Mouse (Mus musculus): ENCODE measurements around the gene Ankrd40. TPM values are rescaled to one million over a fixed set of nuclear protein-coding genes. Genes with fewer than 3 reads are reported as not detected.

Gene Ankrd40
- total and polyA plus RNA-seq, 3 experiments, result 254 to 287 (median 285) TPM

DNA sequence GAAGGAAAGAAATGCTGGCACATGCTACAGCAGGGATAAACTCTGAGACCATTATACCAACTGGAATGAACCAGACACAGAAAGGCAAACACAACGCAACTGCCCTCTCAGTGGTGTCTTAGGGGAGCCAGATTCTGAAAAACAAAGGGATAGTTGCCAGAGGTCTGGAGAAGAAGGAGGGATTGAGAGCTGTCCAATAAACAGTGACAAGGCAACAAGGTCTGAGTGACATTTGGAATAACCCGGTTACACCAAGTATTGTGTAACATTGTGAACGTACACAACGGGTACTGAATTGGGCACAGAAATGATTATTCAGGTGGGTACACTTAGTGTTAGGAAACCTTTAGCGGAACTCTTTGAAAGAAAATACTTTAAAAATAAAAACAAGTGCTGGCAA is 34.3 kb downstream of the Ankrd40 start:
- H3K27me3 ChIP-seq (ENCODE audit: control insufficient read depth, insufficient read depth, low read length), result no peaks in the 10 kb centered on the region
- no peak for DNase-seq
- H3K79me2 ChIP-seq (replicated peaks; ENCODE audit: control insufficient read depth, insufficient read depth, low read length), result no peaks in the 10 kb centered on the region
- no peak overlapping the region for H3K9ac ChIP-seq (ENCODE audit: low read depth, low read length)
- 89% methylated on average over 5 of the region's 5 CpGs for WGBS
- no peak overlapping the region for H3K4me3 ChIP-seq
- intact Hi-C loops (cut with DNase I), result no loop called here
- TF ChIP-seq POLR2A (IDR thresholded peaks at IDR 0.05; ENCODE audit: insufficient read depth, low read depth, low read length) (no peak), CTCF (IDR thresholded peaks at IDR 0.05) (no peak), EP300 (IDR thresholded peaks at IDR 0.05; ENCODE audit: insufficient read depth, low read depth, low read length) (no peak)
- H3K4me1 ChIP-seq (ENCODE audit: control insufficient read depth, insufficient read depth, low read length), result no peaks in the 10 kb centered on the region
- no peak overlapping the region for H3K27ac ChIP-seq
- no peaks in the 10 kb centered on the region for H3K36me3 ChIP-seq (ENCODE audit: control insufficient read depth, insufficient read depth, low read length)

DNA sequence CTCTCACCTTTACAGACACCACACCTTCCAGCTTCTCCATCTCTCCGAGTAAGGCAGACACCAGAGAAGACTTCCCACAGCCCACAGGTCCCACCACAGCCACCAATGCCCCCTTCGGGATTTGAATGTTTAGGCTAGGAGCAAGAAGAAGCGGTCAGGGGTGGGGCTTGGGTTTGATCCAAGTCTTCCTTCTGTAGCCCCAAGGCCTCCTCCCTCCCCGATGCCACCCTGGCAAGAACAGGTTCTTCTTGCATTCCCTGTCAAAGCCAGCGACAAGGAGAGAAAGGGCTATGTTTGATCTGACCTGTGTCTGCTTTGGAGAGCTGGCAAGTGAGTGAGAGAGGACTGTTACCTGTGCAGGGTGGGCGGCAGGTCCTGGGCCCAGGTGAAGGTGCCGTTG is 35.9 kb downstream of the Ankrd40 start:
- TF ChIP-seq CTCF (IDR thresholded peaks at IDR 0.05) (no peak), POLR2A (IDR thresholded peaks at IDR 0.05; ENCODE audit: insufficient read depth, low read depth, low read length) (no peak), EP300 (IDR thresholded peaks at IDR 0.05; ENCODE audit: insufficient read depth, low read depth, low read length) (no peak)
- no peaks in the 10 kb centered on the region for H3K36me3 ChIP-seq (ENCODE audit: control insufficient read depth, insufficient read depth, low read length)
- no peaks in the 10 kb centered on the region for H3K27me3 ChIP-seq (ENCODE audit: control insufficient read depth, insufficient read depth, low read length)
- intact Hi-C loops (cut with DNase I), result no loop called here
- no peak overlapping the region for H3K9ac ChIP-seq (ENCODE audit: low read depth, low read length)
- no peak overlapping the region for H3K27ac ChIP-seq
- H3K4me1 ChIP-seq (ENCODE audit: control insufficient read depth, insufficient read depth, low read length), result no peaks in the 10 kb centered on the region
- no peaks in the 10 kb centered on the region for H3K79me2 ChIP-seq (replicated peaks; ENCODE audit: control insufficient read depth, insufficient read depth, low read length)
- no peak overlapping the region for H3K4me3 ChIP-seq
- no peak for DNase-seq
- 77% methylated on average over 7 of the region's 7 CpGs for WGBS

DNA sequence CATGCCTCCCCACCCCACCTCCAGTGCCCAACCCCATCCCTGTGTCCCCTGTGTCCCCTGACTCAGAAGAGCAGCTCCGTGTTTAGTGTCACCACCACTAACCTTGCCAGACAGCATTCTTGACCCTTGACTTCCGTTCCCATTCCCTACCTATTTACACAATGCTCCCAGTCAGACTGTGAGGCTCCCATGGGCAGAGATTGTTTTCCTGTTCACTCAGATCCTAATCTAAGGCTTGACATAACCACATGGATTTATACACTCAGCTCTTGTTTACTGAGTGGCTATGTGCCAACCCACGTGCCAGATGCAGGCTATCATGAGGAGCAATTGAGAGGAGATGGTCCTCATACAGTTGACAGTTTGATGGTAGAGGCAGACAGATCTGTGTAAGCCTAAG is 37.5 kb downstream of the Ankrd40 start:
- H3K27me3 ChIP-seq (ENCODE audit: control insufficient read depth, insufficient read depth, low read length), result no peaks in the 10 kb centered on the region
- no peak overlapping the region for H3K4me3 ChIP-seq
- no peak for TF ChIP-seq POLR2A (IDR thresholded peaks at IDR 0.05; ENCODE audit: insufficient read depth, low read depth, low read length)
- TF ChIP-seq EP300 (IDR thresholded peaks at IDR 0.05; ENCODE audit: insufficient read depth, low read depth, low read length), result no peak
- TF ChIP-seq CTCF (IDR thresholded peaks at IDR 0.05), result no peak
- no peaks in the 10 kb centered on the region for H3K4me1 ChIP-seq (ENCODE audit: control insufficient read depth, insufficient read depth, low read length)
- intact Hi-C loops (cut with DNase I), result no loop called here
- H3K27ac ChIP-seq, result no peak overlapping the region
- H3K36me3 ChIP-seq (ENCODE audit: control insufficient read depth, insufficient read depth, low read length), result no peaks in the 10 kb centered on the region
- H3K9ac ChIP-seq (ENCODE audit: low read depth, low read length), result no peak overlapping the region
- H3K79me2 ChIP-seq (replicated peaks; ENCODE audit: control insufficient read depth, insufficient read depth, low read length), result no peaks in the 10 kb centered on the region
- no peak for DNase-seq
- 43% methylated on average over 3 of the region's 3 CpGs for WGBS

DNA sequence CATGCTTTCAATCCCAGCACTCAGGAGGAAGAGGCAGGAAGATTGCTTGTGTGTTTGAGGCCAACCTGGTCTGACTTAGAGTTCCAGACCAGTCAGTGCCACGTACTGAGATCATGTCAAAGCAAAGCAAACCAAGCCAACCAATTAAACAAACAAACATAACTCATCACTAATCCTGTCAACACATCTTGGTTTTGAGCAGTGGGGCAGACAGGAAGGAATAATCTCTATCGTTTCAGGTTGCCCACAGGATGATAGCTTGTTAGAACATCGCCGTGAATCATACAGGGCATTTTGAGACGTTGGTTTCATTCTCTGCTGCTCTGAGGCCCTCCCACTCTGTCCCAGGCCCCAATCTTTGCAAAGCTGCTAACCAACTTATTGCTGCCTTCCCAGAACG is 42.2 kb downstream of the Ankrd40 start:
- TF ChIP-seq EP300 (IDR thresholded peaks at IDR 0.05; ENCODE audit: insufficient read depth, low read depth, low read length) (no peak), CTCF (IDR thresholded peaks at IDR 0.05) (no peak), POLR2A (IDR thresholded peaks at IDR 0.05; ENCODE audit: insufficient read depth, low read depth, low read length) (no peak)
- Histone ChIP-seq H3K27me3 (ENCODE audit: control insufficient read depth, insufficient read depth, low read length) (no peaks in the 10 kb centered on the region), H3K4me1 (ENCODE audit: control insufficient read depth, insufficient read depth, low read length) (no peaks in the 10 kb centered on the region), H3K36me3 (ENCODE audit: control insufficient read depth, insufficient read depth, low read length) (no peaks in the 10 kb centered on the region), H3K9ac (ENCODE audit: low read depth, low read length) (no peak overlapping the region), H3K27ac (no peak overlapping the region), H3K79me2 (replicated peaks; ENCODE audit: control insufficient read depth, insufficient read depth, low read length) (no peaks in the 10 kb centered on the region), H3K4me3 (no peak overlapping the region)
- no peak for DNase-seq
- intact Hi-C loops (cut with DNase I), result no loop called here
- 79% methylated on average over 6 of the region's 6 CpGs for WGBS

DNA sequence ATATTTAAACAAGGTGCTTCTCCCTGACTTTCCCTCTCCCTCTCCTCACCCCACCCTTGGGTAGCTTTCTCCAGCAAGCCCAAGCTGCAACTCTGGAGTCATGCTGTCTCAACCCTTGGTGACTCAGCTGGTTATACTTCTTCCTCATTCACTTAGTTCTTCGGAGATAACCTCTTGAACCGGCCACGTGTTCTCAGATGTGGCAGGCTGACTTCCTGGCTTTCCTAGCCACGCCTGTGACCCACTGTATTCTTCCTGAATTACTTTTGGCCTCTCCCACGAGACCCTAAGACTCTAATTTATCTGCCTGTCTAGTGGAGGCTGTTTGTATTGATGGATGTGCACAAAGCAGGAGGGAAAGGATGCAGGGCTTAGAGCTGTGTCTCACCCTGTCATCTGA is 43.0 kb downstream of the Ankrd40 start:
- H3K27ac ChIP-seq, result no peak overlapping the region
- H3K4me1 ChIP-seq (ENCODE audit: control insufficient read depth, insufficient read depth, low read length), result no peaks in the 10 kb centered on the region
- TF ChIP-seq POLR2A (IDR thresholded peaks at IDR 0.05; ENCODE audit: insufficient read depth, low read depth, low read length) (no peak), CTCF (IDR thresholded peaks at IDR 0.05) (no peak), EP300 (IDR thresholded peaks at IDR 0.05; ENCODE audit: insufficient read depth, low read depth, low read length) (no peak)
- H3K27me3 ChIP-seq (ENCODE audit: control insufficient read depth, insufficient read depth, low read length), result no peaks in the 10 kb centered on the region
- no peak for DNase-seq
- no peaks in the 10 kb centered on the region for H3K36me3 ChIP-seq (ENCODE audit: control insufficient read depth, insufficient read depth, low read length)
- H3K9ac ChIP-seq (ENCODE audit: low read depth, low read length), result no peak overlapping the region
- H3K79me2 ChIP-seq (replicated peaks; ENCODE audit: control insufficient read depth, insufficient read depth, low read length), result no peaks in the 10 kb centered on the region
- WGBS, result 24% methylated on average over 5 of the region's 5 CpGs
- no peak overlapping the region for H3K4me3 ChIP-seq
- intact Hi-C loops (cut with DNase I), result no loop called here

DNA sequence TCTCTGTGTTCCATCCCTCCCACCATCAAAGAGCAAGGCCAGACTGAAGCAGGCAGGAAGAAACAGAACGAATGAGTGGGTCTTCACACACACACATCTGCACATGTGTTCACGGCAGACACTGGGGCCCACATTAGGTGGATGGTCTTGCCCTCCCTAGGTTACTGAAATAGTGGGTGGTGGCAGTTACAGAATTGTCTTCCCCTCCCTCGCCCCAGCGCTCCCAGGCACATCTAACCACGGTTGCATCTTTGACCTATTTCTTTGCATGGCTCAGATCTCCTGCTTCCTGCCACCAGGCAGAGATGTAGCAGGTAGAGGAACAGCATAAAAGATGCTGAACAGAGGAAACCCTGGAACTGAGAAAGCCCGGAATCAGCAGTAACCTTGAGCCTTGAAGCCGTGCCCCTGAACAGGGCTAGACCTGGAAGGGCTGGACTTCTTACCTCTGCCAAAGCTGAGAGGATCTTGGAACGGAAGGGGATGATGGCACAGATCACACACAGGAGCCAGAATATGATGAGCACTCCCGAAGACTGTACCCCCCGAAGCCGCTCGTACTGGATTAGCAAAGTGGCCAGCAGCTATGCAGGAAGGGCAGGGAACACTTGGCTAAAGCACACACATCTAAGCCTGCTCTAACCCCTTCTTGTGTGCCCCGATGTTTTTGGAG is 46.6 kb downstream of the Ankrd40 start:
- no peak overlapping the region for H3K27ac ChIP-seq
- H3K36me3 ChIP-seq (ENCODE audit: control insufficient read depth, insufficient read depth, low read length), result no peaks in the 10 kb centered on the region
- H3K4me3 ChIP-seq, result no peak overlapping the region
- no peaks in the 10 kb centered on the region for H3K79me2 ChIP-seq (replicated peaks; ENCODE audit: control insufficient read depth, insufficient read depth, low read length)
- 84% methylated on average over 13 of the region's 13 CpGs for WGBS
- TF ChIP-seq EP300 (IDR thresholded peaks at IDR 0.05; ENCODE audit: insufficient read depth, low read depth, low read length) (no peak), CTCF (IDR thresholded peaks at IDR 0.05) (no peak), POLR2A (IDR thresholded peaks at IDR 0.05; ENCODE audit: insufficient read depth, low read depth, low read length) (no peak)
- H3K4me1 ChIP-seq (ENCODE audit: control insufficient read depth, insufficient read depth, low read length), result no peaks in the 10 kb centered on the region
- intact Hi-C loops (cut with DNase I), result no loop called here
- H3K9ac ChIP-seq (ENCODE audit: low read depth, low read length), result no peak overlapping the region
- DNase-seq, result no peak
- no peaks in the 10 kb centered on the region for H3K27me3 ChIP-seq (ENCODE audit: control insufficient read depth, insufficient read depth, low read length)

Data from heart, adult 2 months (tissue).